Mouse (Mus musculus) heart, embryonic 13.5 days (tissue): ENCODE measurements around the gene Kctd7. TPM values are rescaled to one million over a fixed set of nuclear protein-coding genes. Genes with fewer than 3 reads are reported as not detected.

ENCODE experiments used
- ATAC-seq: fragments of 200-750 bp; cut with Nextera tagmentation; 2 replicates; pipeline ENCODE4 v1.8.0; 2017; ENCODE audit warnings: moderate TSS enrichment; ENCODE audit not compliant: insufficient number of reproducible peaks, low FRiP score, low TSS enrichment; ENCODE audit errors: extremely low read depth
- H3K27ac ChIP-seq: fragments of 300-500 bp; sonication (generic); replicated peaks from 2 replicates; pipeline ENCODE4 v1.5.1; 2015; ENCODE audit warnings: moderate library complexity, mild to moderate bottlenecking, inconsistent platforms
- H3K27me3 ChIP-seq: fragments of 300-500 bp; sonication (generic); replicated peaks from 2 replicates; pipeline ENCODE4 v1.6.1; 2015; ENCODE audit warnings: mild to moderate bottlenecking, inconsistent platforms
- H3K36me3 ChIP-seq: fragments of 300-500 bp; sonication (generic); 2 replicates; pipeline ENCODE4 v1.6.1; 2015; ENCODE audit warnings: mild to moderate bottlenecking, inconsistent platforms
- H3K4me1 ChIP-seq: fragments of 300-500 bp; sonication (generic); 2 replicates; pipeline ENCODE4 v1.6.1; 2015; ENCODE audit warnings: inconsistent platforms
- H3K4me2 ChIP-seq: fragments of 300-500 bp; sonication (generic); 2 replicates; pipeline ENCODE4 v1.6.1; 2015; ENCODE audit warnings: inconsistent platforms, mild to moderate bottlenecking, moderate library complexity
- H3K4me3 ChIP-seq: fragments of 300-500 bp; sonication (generic); 2 replicates; pipeline ENCODE4 v1.5.1; 2015; ENCODE audit warnings: moderate library complexity, mild to moderate bottlenecking, inconsistent platforms
- H3K9ac ChIP-seq: fragments of 300-500 bp; sonication (generic); 2 replicates; pipeline ENCODE4 v1.6.1; 2015; ENCODE audit warnings: inconsistent platforms, mild to moderate bottlenecking, moderate library complexity
- H3K9me3 ChIP-seq: fragments of 300-500 bp; sonication (generic); 2 replicates; pipeline ENCODE4 v1.6.1; 2016; ENCODE audit warnings: inconsistent platforms
- WGBS: fragments of 180-500 bp; shearing (Covaris S2); methylation state at CpG from one replicate; pipeline ENCODE4 v1.1.7; 2015; ENCODE audit warnings: mixed read lengths; 5-methylcytosine and 5-hydroxymethylcytosine counted together
- polyA plus RNA-seq: library from polyadenylated mRNA; unstranded; fragments of >200 nt; fragmentation: Nextera tagmentation; extraction: Ambion mirVana; gene quantifications from 2 replicates; pipeline ENCODE4 v1.2.1, GENCODE M21; 2015

Gene Kctd7
- 4.0 and 4.6 TPM in 2 replicates for polyA plus RNA-seq

- Histone ChIP-seq H3K27ac (peak within 1 kb of the TSS; percentile 77), H3K9me3 (no peaks in the 10 kb centered on the region), H3K4me2 (peak within 1 kb of the TSS; percentile 96), H3K9ac (peak within 1 kb of the TSS; percentile 90), H3K27me3 (peaks cover 23% of the 10 kb centered on the region), H3K36me3 (peaks cover 18% of the 10 kb centered on the region), H3K4me1 (peaks cover 23% of the 10 kb centered on the region), H3K4me3 (peak within 1 kb of the TSS; percentile 71)
- ATAC-seq: peak; percentile 96
- under 1% methylated on average over 66 of the region's 66 CpGs for WGBS
Observed at GRCm38 (mm10) chr5:130144334-130145312, at the start of gene Kctd7. Gene Kctd7, plus strand, starts transcription at chr5:130144861.

DNA sequence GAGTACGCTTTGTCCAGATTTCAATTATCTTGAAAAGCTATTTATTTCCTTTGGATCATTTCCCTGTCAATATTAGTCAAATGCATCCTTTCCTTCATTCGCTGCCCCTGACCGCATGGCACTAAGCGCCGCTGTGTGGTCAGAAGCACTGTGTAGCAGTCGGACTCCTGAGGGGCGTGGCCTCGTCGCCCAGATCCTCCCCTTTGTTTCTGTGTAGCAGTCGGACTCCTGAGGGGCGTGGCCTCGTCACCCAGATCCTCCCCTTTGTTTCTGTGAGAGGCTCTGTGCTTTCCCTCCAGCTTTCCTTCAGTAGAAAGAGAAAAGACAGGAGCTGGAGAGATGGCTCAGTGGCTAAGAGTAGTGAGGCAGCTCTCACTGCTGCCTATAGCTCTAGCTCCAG is 47.9 kb upstream of the Kctd7 start:
- no peak; the same call in 1 of the 2 replicates for ATAC-seq

GRCm38 (mm10) chr5:130097837-130098236 is 46.8 kb upstream of the Kctd7 start:
- no peak for ATAC-seq

More for the DNA sequence above, 47.9 kb upstream of the Kctd7 start:
- Histone ChIP-seq H3K27ac (no peak overlapping the region), H3K4me3 (no peak overlapping the region), H3K4me1 (peaks cover 24% of the 10 kb centered on the region), H3K36me3 (peaks cover 4% of the 10 kb centered on the region), H3K9me3 (no peaks in the 10 kb centered on the region), H3K27me3 (no peaks in the 10 kb centered on the region), H3K9ac (no peak overlapping the region), H3K4me2 (no peak overlapping the region)
- WGBS: 72% methylated on average over 12 of the region's 12 CpGs

GRCm38 (mm10) chr5:130101724-130102123 is 42.9 kb upstream of the Kctd7 start:
- no peak overlapping the region for H3K27ac ChIP-seq
- H3K27me3 ChIP-seq: no peaks in the 10 kb centered on the region
- ATAC-seq: no peak
- peaks cover 23% of the 10 kb centered on the region for H3K36me3 ChIP-seq
- no peaks in the 10 kb centered on the region for H3K9me3 ChIP-seq
- no peak overlapping the region for H3K4me3 ChIP-seq
- H3K4me2 ChIP-seq: no peak overlapping the region
- WGBS: 91% methylated on average over 17 of the region's 17 CpGs
- H3K9ac ChIP-seq: no peak overlapping the region
- H3K4me1 ChIP-seq: peaks cover 20% of the 10 kb centered on the region

More at GRCm38 (mm10) chr5:130097837-130098236, 46.8 kb upstream of the Kctd7 start:
- H3K4me2 ChIP-seq: no peak overlapping the region
- 9% methylated on average over 2 of the region's 2 CpGs for WGBS
- H3K27me3 ChIP-seq: no peaks in the 10 kb centered on the region
- no peak overlapping the region for H3K4me3 ChIP-seq
- peaks cover 24% of the 10 kb centered on the region for H3K4me1 ChIP-seq
- no peaks in the 10 kb centered on the region for H3K9me3 ChIP-seq
- H3K27ac ChIP-seq: no peak overlapping the region
- no peak overlapping the region for H3K9ac ChIP-seq
- peaks cover 15% of the 10 kb centered on the region for H3K36me3 ChIP-seq

DNA sequence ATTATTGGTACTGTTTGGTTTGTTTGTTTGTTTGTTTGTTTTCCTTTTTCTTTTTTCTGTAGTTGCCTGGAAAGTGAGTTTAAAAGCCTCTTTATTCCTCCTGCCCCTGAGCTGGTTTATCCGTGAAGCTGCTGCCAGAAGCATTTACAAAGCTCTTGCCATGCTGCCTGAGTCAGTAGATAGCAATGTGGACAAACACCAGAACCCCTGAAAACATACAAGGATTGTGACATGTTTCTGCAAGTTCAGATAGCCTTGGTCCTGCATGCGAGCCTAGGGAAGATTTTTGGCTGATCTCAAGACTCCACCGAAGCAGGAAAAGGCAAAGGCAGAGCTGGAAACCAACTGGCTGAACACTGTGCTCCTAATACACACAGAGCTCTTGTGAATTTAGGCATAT is 35.3 kb upstream of the Kctd7 start:
- Histone ChIP-seq H3K9ac (no peak overlapping the region), H3K4me1 (no peaks in the 10 kb centered on the region), H3K36me3 (peaks cover 21% of the 10 kb centered on the region), H3K9me3 (no peaks in the 10 kb centered on the region), H3K4me2 (no peak overlapping the region), H3K4me3 (no peak overlapping the region), H3K27ac (no peak overlapping the region), H3K27me3 (no peaks in the 10 kb centered on the region)
- WGBS: 51% methylated on average over 3 of the region's 3 CpGs
- no peak for ATAC-seq

GRCm38 (mm10) chr5:130110632-130111464 is 33.8 kb upstream of the Kctd7 start:
- no peak for ATAC-seq
- no peak overlapping the region for H3K9ac ChIP-seq
- no peaks in the 10 kb centered on the region for H3K27me3 ChIP-seq
- no peak overlapping the region for H3K4me3 ChIP-seq
- H3K9me3 ChIP-seq: no peaks in the 10 kb centered on the region
- H3K36me3 ChIP-seq: peaks cover 22% of the 10 kb centered on the region
- no peak overlapping the region for H3K4me2 ChIP-seq
- H3K4me1 ChIP-seq: no peaks in the 10 kb centered on the region
- 79% methylated on average over 12 of the region's 12 CpGs for WGBS
- H3K27ac ChIP-seq: no peak overlapping the region

- ATAC-seq: no peak
- Histone ChIP-seq H3K9ac (no peak overlapping the region), H3K27ac (no peak overlapping the region), H3K27me3 (no peaks in the 10 kb centered on the region), H3K9me3 (no peaks in the 10 kb centered on the region), H3K36me3 (peaks cover 28% of the 10 kb centered on the region), H3K4me2 (no peak overlapping the region), H3K4me1 (no peaks in the 10 kb centered on the region), H3K4me3 (no peak overlapping the region)
Observed at GRCm38 (mm10) chr5:130112653-130113052, 32.0 kb upstream of the Kctd7 start.

- Histone ChIP-seq H3K9me3 (no peaks in the 10 kb centered on the region), H3K4me2 (no peak overlapping the region), H3K4me3 (no peak overlapping the region), H3K9ac (no peak overlapping the region), H3K36me3 (peaks cover 13% of the 10 kb centered on the region), H3K4me1 (peaks cover 20% of the 10 kb centered on the region), H3K27ac (no peak overlapping the region), H3K27me3 (no peaks in the 10 kb centered on the region)
- WGBS: 79% methylated on average over 12 of the region's 12 CpGs
- no peak for ATAC-seq
Observed at GRCm38 (mm10) chr5:130116116-130116515, 28.5 kb upstream of the Kctd7 start.

DNA sequence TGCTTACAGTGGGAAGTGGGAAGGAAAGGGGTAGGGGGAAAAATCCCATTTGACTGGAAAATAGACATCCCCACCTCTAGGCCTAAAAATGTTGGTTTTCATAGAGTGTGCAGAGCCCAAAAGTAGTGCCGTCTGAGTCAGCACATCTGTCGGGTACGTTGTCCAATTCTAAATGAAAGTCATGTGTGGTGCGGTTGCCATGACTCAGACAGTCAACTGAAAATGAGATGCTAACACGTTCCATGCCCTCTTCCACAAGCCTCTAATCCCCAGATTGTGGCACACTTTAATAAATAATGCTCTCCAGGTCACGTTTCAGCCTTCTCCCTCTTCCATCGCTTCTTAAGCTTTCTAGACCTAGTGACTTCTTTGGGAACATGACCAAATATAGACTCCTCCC is 27.8 kb upstream of the Kctd7 start:
- Histone ChIP-seq H3K36me3 (peaks cover 13% of the 10 kb centered on the region), H3K4me1 (peaks cover 20% of the 10 kb centered on the region), H3K27me3 (no peaks in the 10 kb centered on the region), H3K4me2 (no peak overlapping the region), H3K9ac (no peak overlapping the region), H3K27ac (no peak overlapping the region), H3K9me3 (no peaks in the 10 kb centered on the region), H3K4me3 (no peak overlapping the region)
- WGBS: 83% methylated on average over 7 of the region's 7 CpGs
- ATAC-seq: no peak

DNA sequence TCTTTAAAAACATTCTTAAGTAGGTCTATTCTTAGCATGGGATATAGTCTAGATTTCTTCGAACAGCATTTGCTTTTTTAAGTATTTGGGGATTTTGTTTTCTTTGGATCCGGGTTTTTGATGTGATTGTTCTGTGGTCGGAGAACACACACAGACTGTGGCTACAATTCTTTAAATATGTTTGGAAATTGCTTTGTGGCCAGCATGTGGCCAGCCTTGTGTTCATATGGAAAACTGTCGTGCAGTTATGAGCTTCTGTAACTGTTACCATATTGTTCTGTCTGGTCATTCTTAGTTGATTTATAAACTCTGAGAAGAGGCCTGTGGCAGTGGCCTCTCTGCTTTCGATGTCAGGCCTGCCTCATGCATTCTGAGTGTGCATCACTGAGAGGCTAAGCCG is 26.7 kb upstream of the Kctd7 start:
- Histone ChIP-seq H3K9ac (no peak overlapping the region), H3K4me1 (peaks cover 20% of the 10 kb centered on the region), H3K27me3 (no peaks in the 10 kb centered on the region), H3K27ac (no peak overlapping the region), H3K4me2 (no peak overlapping the region), H3K36me3 (peaks cover 13% of the 10 kb centered on the region), H3K9me3 (no peaks in the 10 kb centered on the region), H3K4me3 (no peak overlapping the region)
- no peak for ATAC-seq
- 67% methylated on average over 6 of the region's 6 CpGs for WGBS

DNA sequence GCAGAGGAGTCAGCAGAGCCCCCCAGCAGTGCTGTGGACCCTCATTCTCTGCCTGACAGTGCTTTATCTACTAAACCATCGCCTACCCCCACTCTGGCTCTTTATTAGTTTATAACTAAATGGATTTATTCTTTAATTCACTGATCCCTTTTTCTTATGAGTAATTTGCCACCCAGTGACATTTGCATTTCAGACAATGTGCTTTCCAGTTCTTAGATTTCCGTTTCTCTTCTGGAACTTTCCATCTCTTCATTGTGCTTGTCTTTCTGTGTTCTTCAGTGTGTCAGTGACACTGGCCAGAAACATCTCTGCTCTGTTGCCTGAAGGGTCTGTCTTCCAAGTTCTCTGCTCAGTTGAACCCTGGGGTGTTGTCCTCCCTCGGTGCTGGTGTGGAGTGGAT is 25.4 kb upstream of the Kctd7 start:
- no peak overlapping the region for H3K4me3 ChIP-seq
- H3K4me2 ChIP-seq: no peak overlapping the region
- ATAC-seq: no peak
- no peak overlapping the region for H3K9ac ChIP-seq
- 43% methylated on average over 3 of the region's 3 CpGs for WGBS
- peaks cover 20% of the 10 kb centered on the region for H3K4me1 ChIP-seq
- H3K36me3 ChIP-seq: peaks cover 13% of the 10 kb centered on the region
- no peaks in the 10 kb centered on the region for H3K27me3 ChIP-seq
- H3K27ac ChIP-seq: no peak overlapping the region
- no peaks in the 10 kb centered on the region for H3K9me3 ChIP-seq
